Mouse (Mus musculus) forebrain, postnatal 0 days (tissue): ENCODE measurements around the gene Cngb1. TPM values are rescaled to one million over a fixed set of nuclear protein-coding genes. Genes with fewer than 3 reads are reported as not detected.

Source experiments
- ATAC-seq: fragments of 200-750 bp; cut with Nextera tagmentation; 2 replicates; pipeline ENCODE4 v1.8.0; 2017; ENCODE audit warnings: mild to moderate bottlenecking, moderate library complexity
- DNase-seq: peaks from one replicate; pipeline ENCODE4 v3.0.0-alpha.2; 2015
- H3K27ac ChIP-seq: fragments of 300-500 bp; sonication (generic); 2 replicates; pipeline ENCODE4 v1.5.1; 2014; ENCODE audit warnings: low read depth, mild to moderate bottlenecking, antibody characterized with exemption, low read length, moderate library complexity, mixed read lengths
- H3K27me3 ChIP-seq: fragments of 300-500 bp; sonication (generic); 2 replicates; pipeline ENCODE4 v1.6.1; 2014; ENCODE audit warnings: mild to moderate bottlenecking, low read length, mixed read lengths; ENCODE audit not compliant: insufficient read depth
- H3K36me3 ChIP-seq: fragments of 300-500 bp; sonication (generic); 2 replicates; pipeline ENCODE4 v1.6.1; 2014; ENCODE audit warnings: mild to moderate bottlenecking, moderate library complexity; ENCODE audit not compliant: insufficient read depth
- H3K4me1 ChIP-seq: fragments of 300-500 bp; sonication (generic); 2 replicates; pipeline ENCODE4 v1.6.1; 2014; ENCODE audit warnings: antibody characterized with exemption; ENCODE audit not compliant: insufficient read depth
- H3K4me2 ChIP-seq: fragments of 300-500 bp; sonication (generic); 2 replicates; pipeline ENCODE4 v1.6.1; 2014; ENCODE audit warnings: low read depth, mild to moderate bottlenecking, moderate library complexity
- H3K4me3 ChIP-seq: fragments of 300-500 bp; sonication (generic); 2 replicates; pipeline ENCODE4 v1.5.1; 2014; ENCODE audit warnings: low read depth, low read length, mixed read lengths
- H3K9ac ChIP-seq: fragments of 300-500 bp; sonication (generic); 2 replicates; pipeline ENCODE4 v1.6.1; 2014; ENCODE audit warnings: mild to moderate bottlenecking
- H3K9me3 ChIP-seq: fragments of 300-500 bp; sonication (generic); 2 replicates; pipeline ENCODE4 v1.6.1; 2016; ENCODE audit warnings: low read length
- CTCF ChIP-seq: sonication (generic); IDR thresholded peaks from 2 replicates; pipeline ENCODE4 v1.5.1; 2016; ENCODE audit warnings: antibody characterized with exemption, control low read depth, low read depth
- WGBS: fragments of 180-500 bp; shearing (Covaris S2); extraction: QIAGEN DNeasy Blood & Tissue Kit; methylation state at CpG from one replicate; pipeline ENCODE4 v1.1.7; 2014; 5-methylcytosine and 5-hydroxymethylcytosine counted together
- polyA plus RNA-seq: library from polyadenylated mRNA; unstranded; fragments of >200 nt; fragmentation: Nextera tagmentation; extraction: Ambion mirVana; gene quantifications from 2 replicates; pipeline ENCODE4 v1.2.1, GENCODE M21; 2015
- total RNA-seq: library from RNA; depleted of rRNA; stranded (reverse); fragments of >200 nt; gene quantifications from 2 replicates; pipeline ENCODE4 v1.2.3, GENCODE M21; 2014; rRNA removed

The Cngb1 gene
- total RNA-seq (0.33 and 0.85 TPM in 2 replicates), polyA plus RNA-seq (0.47 and 1.2 TPM in 2 replicates)

DNA sequence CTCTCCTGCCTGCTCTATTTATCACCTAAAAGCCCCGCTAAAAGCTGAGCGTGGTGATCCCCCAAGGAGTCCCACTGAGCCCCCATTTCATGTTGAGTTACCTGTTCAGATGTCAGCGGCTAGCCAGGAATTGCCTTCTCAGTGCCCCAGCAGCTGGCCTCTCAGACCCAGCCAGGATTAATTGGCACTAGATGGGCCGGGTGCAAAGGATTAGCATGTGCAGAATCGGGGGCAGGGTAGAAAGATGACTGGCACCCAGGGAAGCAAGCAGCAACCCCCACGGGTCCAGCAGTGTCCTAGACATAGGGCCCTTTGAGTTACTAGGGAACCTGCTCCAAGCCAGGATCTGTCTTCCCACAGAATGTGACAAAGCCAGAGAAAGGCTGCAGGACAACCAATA lies at the start of gene Cngb1:
Cngb1 (minus strand) TSS at position 155 of the 400 bp plus-strand sequence.
- ATAC-seq = no peak
- H3K27me3 ChIP-seq = no peaks in the 10 kb centered on the region
- H3K27ac ChIP-seq = no peak within 1 kb of the TSS
- no peak for DNase-seq
- no peak within 1 kb of the TSS for H3K4me3 ChIP-seq
- no peak within 1 kb of the TSS for H3K9ac ChIP-seq
- peaks cover 3% of the 10 kb centered on the region for H3K4me1 ChIP-seq
- 42% methylated on average over 6 of the region's 6 CpGs for WGBS
- no peak for TF ChIP-seq CTCF
- no peaks in the 10 kb centered on the region for H3K9me3 ChIP-seq
- no peaks in the 10 kb centered on the region for H3K36me3 ChIP-seq
- H3K4me2 ChIP-seq = no peak within 1 kb of the TSS

DNA sequence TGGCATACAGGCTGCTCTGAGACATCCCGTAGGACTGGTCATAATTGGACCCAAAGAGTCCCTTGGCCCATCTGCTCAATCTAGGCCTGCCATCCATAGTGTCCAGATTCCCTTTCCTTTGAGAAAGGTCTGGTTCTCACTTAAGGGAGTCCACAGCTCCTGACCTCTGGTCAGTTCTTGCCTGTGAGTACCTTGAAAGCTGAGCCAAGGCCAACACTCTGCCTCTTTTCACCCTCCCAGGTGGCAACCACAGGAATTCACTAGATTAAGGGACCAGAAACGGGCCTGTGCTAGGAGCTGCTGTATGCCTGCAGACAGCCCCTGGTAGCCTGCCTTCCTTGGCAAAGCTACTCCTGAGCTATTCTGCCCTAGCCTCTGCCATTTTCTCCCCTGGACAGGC lies 48.2 kb upstream of the Cngb1 start:
- Histone ChIP-seq H3K36me3 (no peaks in the 10 kb centered on the region), H3K4me2 (0 out of 2 replicates have a peak overlapping the region, but pooled peaks have one; percentile 92), H3K27ac (no peak overlapping the region), H3K9ac (no peak overlapping the region), H3K4me1 (peaks cover 21% of the 10 kb centered on the region; the same call in 1 of the 2 replicates), H3K27me3 (no peaks in the 10 kb centered on the region), H3K9me3 (no peaks in the 10 kb centered on the region), H3K4me3 (no peak overlapping the region)
- TF ChIP-seq CTCF = no peak
- ATAC-seq = no peak
- no peak for DNase-seq
- WGBS = 85% methylated on average over 2 of the region's 2 CpGs

DNA sequence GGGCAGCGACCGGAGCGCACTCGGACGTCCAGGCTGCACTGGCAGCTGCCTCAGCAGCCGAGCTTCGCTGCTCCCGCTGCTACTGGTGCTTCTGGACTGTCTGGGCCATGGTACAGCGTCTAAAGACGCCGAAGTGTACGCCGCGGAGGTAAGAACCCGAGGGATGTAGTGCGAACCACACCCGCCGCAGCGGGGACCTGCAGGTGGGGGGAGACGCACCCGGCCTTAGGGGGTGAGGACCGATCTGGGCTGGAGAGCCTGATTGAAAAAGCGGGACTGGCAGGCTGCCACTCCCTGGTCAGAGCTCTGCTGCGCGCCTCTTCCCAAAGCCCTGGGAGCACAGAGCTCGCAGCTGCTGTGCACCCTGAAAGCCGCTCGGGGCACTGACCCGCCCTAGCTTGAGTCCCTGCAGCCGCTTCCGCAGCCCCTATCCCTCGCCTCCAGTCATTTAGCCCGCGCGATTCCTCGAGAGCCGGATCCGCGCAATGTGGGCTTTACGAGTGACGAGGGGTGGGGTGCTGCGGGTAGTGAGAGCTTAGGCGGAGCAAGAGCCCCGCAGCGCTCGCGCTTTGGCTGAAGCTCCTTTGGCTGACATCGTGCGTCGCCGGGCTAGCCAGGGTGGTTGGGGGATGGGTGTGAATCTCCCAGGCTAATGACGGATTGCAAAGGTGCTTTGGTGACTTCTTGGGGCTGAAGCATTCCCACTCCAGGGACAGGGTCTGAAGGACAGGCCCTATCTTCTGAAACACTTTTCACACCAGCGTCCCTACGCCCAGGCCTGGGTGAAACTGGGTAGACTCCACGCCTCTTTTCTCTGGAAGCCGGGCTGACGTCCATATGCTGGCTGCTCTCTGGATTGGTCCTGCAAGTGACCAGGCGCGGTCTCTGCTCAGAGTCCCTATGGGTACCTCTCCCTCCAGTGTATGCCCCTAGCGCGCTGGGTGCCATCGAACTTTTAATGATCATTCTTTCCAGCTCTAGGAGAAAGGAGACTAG lies 46.8 kb upstream of the Cngb1 start:
- H3K9me3 ChIP-seq = no peaks in the 10 kb centered on the region
- H3K27ac ChIP-seq = peak overlapping the region; percentile 76
- peak overlapping the region; percentile 68 for H3K9ac ChIP-seq
- DNase-seq = peak; percentile 71
- H3K4me2 ChIP-seq = peak overlapping the region; percentile 92
- no peaks in the 10 kb centered on the region for H3K36me3 ChIP-seq
- WGBS = 4% methylated on average over 62 of the region's 62 CpGs
- H3K4me3 ChIP-seq = peak overlapping the region; percentile 69
- peak; percentile 38 for ATAC-seq
- H3K27me3 ChIP-seq = no peaks in the 10 kb centered on the region
- peaks cover 26% of the 10 kb centered on the region; the same call in 1 of the 2 replicates for H3K4me1 ChIP-seq
- peak; percentile 16; the same call in 1 of the 2 replicates for TF ChIP-seq CTCF

DNA sequence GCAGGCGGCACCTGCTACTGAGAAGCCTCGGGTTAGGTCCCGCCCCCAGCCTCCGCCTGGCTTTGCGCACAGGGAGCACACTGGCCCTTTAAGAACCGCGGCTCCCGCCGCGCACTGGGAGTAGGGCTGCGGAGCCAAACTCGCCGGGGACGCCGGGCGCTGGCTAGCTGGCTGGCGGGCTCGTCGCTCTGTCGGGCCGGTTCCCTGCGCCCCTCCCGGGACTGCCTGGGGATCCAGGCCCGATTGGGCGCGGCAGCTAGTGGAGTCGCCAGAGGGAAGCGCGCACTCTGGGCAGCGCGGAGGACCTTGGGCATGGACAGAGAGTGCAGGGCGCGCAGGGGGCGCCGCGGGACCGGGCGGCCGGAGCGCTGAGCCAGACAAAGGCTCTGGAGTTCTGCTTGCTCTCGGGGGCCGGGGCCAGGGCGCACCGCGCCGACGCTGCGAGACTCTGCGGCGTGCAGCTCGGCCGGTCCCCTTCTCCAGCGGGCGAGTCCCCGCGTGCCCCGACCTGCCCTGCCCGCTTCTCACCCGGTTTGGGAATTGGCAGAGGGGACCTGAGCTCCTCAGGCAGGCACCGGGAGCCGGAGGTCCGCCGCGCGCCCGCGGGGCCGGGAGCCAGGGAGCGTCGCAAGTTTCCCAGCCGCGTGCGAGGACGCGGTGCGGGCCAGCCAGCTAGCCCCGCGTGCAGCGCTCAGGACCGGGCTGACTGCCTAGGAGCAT lies 45.9 kb upstream of the Cngb1 start, which contains the start of gene Mmp15:
Mmp15 (plus strand) TSS at position 118 of the 720 bp plus-strand sequence.
- Histone ChIP-seq H3K9ac (peak within 1 kb of the TSS; percentile 68), H3K4me3 (peak within 1 kb of the TSS; percentile 69), H3K27me3 (no peaks in the 10 kb centered on the region), H3K4me1 (peaks cover 28% of the 10 kb centered on the region; the same call in 1 of the 2 replicates), H3K9me3 (no peaks in the 10 kb centered on the region), H3K27ac (peak within 1 kb of the TSS; percentile 76), H3K36me3 (no peaks in the 10 kb centered on the region), H3K4me2 (peak within 1 kb of the TSS; percentile 92)
- no peak for TF ChIP-seq CTCF
- ATAC-seq (peak; percentile 71), DNase-seq (peak; percentile 77)
- WGBS = 1% methylated on average over 71 of the region's 80 CpGs

DNA sequence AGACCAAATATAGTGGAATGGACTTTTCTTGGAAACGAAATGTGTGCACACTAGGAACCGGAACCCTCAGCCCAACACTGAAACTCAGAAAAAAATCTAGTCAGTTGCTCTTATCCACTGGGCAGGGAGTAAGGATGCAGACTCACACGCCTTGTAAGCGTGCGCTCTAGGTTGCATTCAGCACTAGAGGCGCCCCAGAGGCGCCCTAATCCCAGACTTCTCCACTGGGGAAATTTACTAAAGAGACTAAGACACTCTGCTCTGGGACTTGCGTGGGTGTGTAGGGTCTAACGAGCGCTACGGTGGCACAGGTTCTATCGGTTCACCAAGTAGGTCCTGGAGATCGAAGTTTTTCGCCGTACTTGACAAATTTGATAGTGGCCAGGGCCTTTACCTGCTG lies 45.1 kb upstream of the Cngb1 start:
- Histone ChIP-seq H3K27me3 (no peaks in the 10 kb centered on the region), H3K4me3 (peak overlapping the region; percentile 69), H3K36me3 (0 out of 2 replicates have a peak, but pooled peaks cover under 1% of the 10 kb centered on the region), H3K4me1 (peaks cover 28% of the 10 kb centered on the region; the same call in 1 of the 2 replicates), H3K27ac (no peak overlapping the region), H3K9me3 (no peaks in the 10 kb centered on the region), H3K4me2 (peak overlapping the region; percentile 92), H3K9ac (no peak overlapping the region)
- 2% methylated on average over 15 of the region's 15 CpGs for WGBS
- DNase-seq = peak; percentile 79
- peak; percentile 66 for TF ChIP-seq CTCF
- peak; percentile 77 for ATAC-seq

DNA sequence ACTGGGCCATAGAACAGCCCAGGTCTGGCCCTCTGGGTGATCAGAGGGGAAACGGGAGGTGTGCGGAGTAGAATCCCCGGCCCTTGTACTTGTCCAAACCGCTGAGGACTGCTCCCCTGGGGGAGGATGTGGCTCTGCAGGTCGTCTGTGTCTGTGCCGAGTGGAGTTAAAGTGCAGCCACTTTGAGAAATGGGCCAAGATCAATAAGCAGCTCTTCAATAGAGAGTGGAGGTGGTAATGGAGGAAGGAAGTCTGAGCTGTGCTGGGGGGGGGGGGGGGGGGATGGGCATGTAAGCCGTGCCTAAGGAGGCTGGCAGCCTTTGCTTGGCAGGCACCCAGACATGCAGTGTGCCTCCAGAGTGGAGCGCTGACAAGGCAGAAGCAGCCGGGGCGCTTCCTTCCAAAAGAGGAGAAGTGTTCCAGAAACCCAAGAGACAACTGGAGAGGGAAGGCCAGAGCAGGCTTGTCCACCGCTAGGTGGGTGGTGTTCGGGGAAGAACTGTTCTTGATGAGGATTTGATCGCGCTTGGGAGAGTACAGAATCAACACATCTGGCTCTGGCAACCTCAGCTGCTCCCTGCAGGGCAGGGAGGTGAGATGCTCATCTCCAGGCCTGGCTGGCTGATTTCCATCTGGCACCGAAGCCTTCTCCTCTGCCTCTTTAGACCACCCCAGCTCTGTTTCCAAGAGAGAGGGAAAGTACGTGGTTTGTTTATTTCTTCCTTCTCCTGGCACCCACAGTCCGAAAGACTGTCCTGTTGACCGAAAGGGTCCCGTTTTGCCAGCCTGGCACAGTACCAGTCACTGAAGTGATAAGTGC lies 42.6 kb upstream of the Cngb1 start:
- Histone ChIP-seq H3K27ac (0 out of 2 replicates have a peak overlapping the region, but pooled peaks have one; percentile 9), H3K9me3 (no peaks in the 10 kb centered on the region), H3K4me2 (peak overlapping the region; percentile 24), H3K4me1 (peaks cover 28% of the 10 kb centered on the region; the same call in 1 of the 2 replicates), H3K4me3 (no peak overlapping the region), H3K27me3 (no peaks in the 10 kb centered on the region), H3K36me3 (peaks cover 18% of the 10 kb centered on the region), H3K9ac (no peak overlapping the region)
- peak; percentile 53 for ATAC-seq
- DNase-seq = peak; percentile 87
- 22% methylated on average over 19 of the region's 19 CpGs for WGBS
- TF ChIP-seq CTCF = peak; percentile 37
